Mouse (Mus musculus): ENCODE measurements around the gene Srrt.

DNA sequence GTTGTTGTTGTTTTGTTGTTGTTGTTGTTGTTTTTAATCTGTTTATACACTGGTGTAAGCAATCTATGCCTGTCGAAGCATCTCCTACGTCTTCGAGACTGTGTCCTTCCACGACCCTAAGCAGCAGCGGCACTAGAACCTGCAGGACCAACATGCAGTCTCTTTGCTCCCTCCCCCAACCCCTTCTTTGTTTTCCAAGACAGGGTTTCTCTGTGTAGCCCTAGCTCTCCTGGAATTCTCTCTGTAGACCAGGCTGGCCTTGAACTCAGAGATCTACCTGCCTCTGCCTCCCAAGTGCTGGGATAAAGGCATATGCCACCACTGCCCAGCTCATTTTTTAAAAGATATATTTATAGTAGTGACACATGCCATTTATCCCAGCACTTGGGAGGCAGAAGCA lies 35.9 kb upstream of the Srrt start:
- TF ChIP-seq CTCF (IDR thresholded peaks at IDR 0.05; ENCODE audit: control insufficient read depth, insufficient read depth, insufficient replicate concordance, low read depth, low read length): no peak
- no peak for TF ChIP-seq POLR2A (IDR thresholded peaks at IDR 0.05; ENCODE audit: control insufficient read depth, low read depth, low read length)
